Mouse (Mus musculus) midbrain, postnatal 0 days (tissue): ENCODE measurements around the gene Cenpj. TPM values are rescaled to one million over a fixed set of nuclear protein-coding genes. Genes with fewer than 3 reads are reported as not detected.

ENCODE experiments used
- ATAC-seq: fragments of 200-750 bp; cut with Nextera tagmentation; 2 replicates; pipeline ENCODE4 v1.8.0; 2017; ENCODE audit warnings: moderate number of reproducible peaks, mild to moderate bottlenecking, moderate TSS enrichment, moderate library complexity; ENCODE audit not compliant: low FRiP score
- DNase-seq: peaks from one replicate; pipeline ENCODE4 v3.0.0-alpha.2; 2015; ENCODE audit warnings: low spot score
- H3K27ac ChIP-seq: fragments of 300-500 bp; sonication (generic); 2 replicates; pipeline ENCODE4 v1.5.1; 2014; ENCODE audit warnings: low read depth, mild to moderate bottlenecking, low read length, mixed read lengths
- H3K27me3 ChIP-seq: fragments of 300-500 bp; sonication (generic); 2 replicates; pipeline ENCODE4 v1.6.1; 2014; ENCODE audit warnings: low read length, control low read depth, mixed read lengths; ENCODE audit not compliant: insufficient read depth
- H3K36me3 ChIP-seq: fragments of 300-500 bp; sonication (generic); 2 replicates; pipeline ENCODE4 v1.6.1; 2014; ENCODE audit warnings: low read length, control low read depth, mixed read lengths; ENCODE audit not compliant: insufficient read depth
- H3K4me1 ChIP-seq: fragments of 300-500 bp; sonication (generic); 2 replicates; pipeline ENCODE4 v1.6.1; 2014; ENCODE audit warnings: mild to moderate bottlenecking, control low read depth, antibody characterized with exemption, low read length, mixed read lengths; ENCODE audit not compliant: insufficient read depth
- H3K4me2 ChIP-seq: fragments of 300-500 bp; sonication (generic); 2 replicates; pipeline ENCODE4 v1.6.1; 2014; ENCODE audit warnings: low read depth, mild to moderate bottlenecking, low read length, mixed read lengths; ENCODE audit not compliant: poor library complexity, severe bottlenecking
- H3K4me3 ChIP-seq: fragments of 300-500 bp; sonication (generic); 2 replicates; pipeline ENCODE4 v1.5.1; 2014; ENCODE audit warnings: low read depth, mild to moderate bottlenecking, low read length, moderate library complexity
- H3K9ac ChIP-seq: fragments of 300-500 bp; sonication (generic); replicated peaks from 2 replicates; pipeline ENCODE4 v1.6.1; 2014; ENCODE audit warnings: mild to moderate bottlenecking, low read length, moderate library complexity, mixed read lengths; ENCODE audit not compliant: poor library complexity, severe bottlenecking
- H3K9me3 ChIP-seq: fragments of 300-500 bp; sonication (generic); 2 replicates; pipeline ENCODE4 v1.6.1; 2016; ENCODE audit warnings: low read length, control low read depth
- CTCF ChIP-seq: IDR thresholded peaks from 2 replicates; pipeline ENCODE4 v1.5.1; 2016; ENCODE audit warnings: antibody characterized with exemption, mild to moderate bottlenecking
- WGBS: fragments of 180-500 bp; shearing (Covaris S2); extraction: QIAGEN DNeasy Blood & Tissue Kit; methylation state at CpG from one replicate; pipeline ENCODE4 v1.1.7; 2014; 5-methylcytosine and 5-hydroxymethylcytosine counted together
- polyA plus RNA-seq: library from polyadenylated mRNA; unstranded; fragments of >200 nt; fragmentation: Nextera tagmentation; extraction: Ambion mirVana; gene quantifications from 2 replicates; pipeline ENCODE4 v1.2.1, GENCODE M21; 2015
- total RNA-seq: library from RNA; depleted of rRNA; stranded (reverse); fragments of >200 nt; gene quantifications from 2 replicates; pipeline ENCODE4 v1.2.3, GENCODE M21; 2014

Cenpj gene
- total and polyA plus RNA-seq, 2 experiments from 2014 or later = 2.0 to 2.8 TPM

DNA sequence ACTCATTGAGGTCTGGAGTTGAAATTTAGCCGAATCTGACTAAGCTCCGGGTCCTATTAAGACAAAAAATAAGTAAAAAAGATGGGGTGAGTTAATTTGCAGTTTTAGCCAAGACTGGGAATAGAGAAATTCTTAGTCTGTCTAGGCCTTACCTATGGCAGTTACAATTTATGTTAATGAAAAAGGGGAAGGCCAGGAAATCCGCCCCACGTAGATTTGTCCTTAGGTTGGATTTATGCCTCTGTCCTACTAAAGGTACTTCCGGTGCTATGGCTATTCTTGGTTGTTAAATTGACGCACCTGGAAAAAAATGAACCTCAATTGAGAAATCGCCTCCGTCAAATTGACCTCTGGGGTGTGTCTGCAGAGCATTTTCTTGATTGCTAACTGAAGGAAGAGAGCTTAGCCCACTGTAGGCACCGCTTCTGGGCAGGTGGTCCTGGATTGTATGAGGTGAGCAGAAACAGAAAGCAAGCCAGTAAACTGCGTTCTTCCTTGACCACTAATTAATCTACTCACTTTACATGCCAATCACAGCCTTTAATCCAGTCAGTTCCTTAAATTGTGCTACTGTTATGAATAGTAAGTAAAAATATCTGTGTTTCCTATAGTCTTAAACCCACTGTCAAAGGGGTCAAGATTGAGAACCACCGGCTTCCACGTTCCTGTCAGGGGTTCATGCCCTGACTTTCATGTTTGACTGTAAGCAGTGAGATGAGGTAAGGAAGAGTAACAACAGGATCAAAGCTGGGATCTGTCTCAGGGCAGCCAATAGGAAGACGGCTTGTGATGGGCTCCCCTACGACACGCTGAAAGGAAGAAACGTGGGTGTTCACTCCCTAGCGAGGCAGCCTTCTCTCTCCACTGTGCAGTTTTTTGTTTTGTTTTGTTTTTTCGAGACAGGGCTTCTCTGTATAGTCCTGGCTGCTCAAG, 1.0 kb upstream of the Cenpj start:
- Histone ChIP-seq H3K9me3 (no peaks in the 10 kb centered on the region), H3K4me3 (peak overlapping the region; percentile 44; the same call in 1 of the 2 replicates), H3K9ac (no peak overlapping the region), H3K27ac (no peak overlapping the region), H3K27me3 (no peaks in the 10 kb centered on the region), H3K4me1 (no peaks in the 10 kb centered on the region), H3K36me3 (no peaks in the 10 kb centered on the region), H3K4me2 (no peak overlapping the region)
- ATAC-seq = no peak
- DNase-seq = no peak
- TF ChIP-seq CTCF = no peak
- WGBS = 76% methylated on average over 18 of the region's 18 CpGs

DNA sequence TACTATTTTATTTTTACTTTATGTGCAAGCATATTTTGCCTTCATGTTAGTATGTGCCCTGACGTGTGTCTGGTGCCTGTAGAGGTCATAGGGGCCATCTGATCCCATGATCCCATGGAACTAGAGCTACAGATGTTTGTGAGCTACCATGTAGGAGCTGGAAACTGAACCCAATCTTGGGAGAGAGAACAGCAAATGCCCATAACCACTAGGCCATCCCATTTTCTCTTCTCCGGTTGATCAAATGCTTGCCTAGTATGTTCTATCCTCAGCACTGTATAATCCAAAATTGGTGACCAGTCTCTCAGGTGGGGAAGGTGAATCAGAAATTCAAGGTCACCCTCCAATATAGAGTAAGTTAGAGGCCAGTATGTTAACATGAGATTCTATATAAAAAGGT, 2.7 kb downstream of the Cenpj start:
- H3K36me3 ChIP-seq = no peaks in the 10 kb centered on the region
- ATAC-seq = no peak
- H3K27ac ChIP-seq = no peak overlapping the region
- H3K9ac ChIP-seq = no peak overlapping the region
- TF ChIP-seq CTCF = no peak
- DNase-seq = no peak
- 0 out of 2 replicates have a peak, but pooled peaks cover 3% of the 10 kb centered on the region for H3K4me1 ChIP-seq
- peak overlapping the region; percentile 83; the same call in 1 of the 2 replicates for H3K4me3 ChIP-seq
- no peaks in the 10 kb centered on the region for H3K9me3 ChIP-seq
- H3K4me2 ChIP-seq = peak overlapping the region; percentile 85
- 72% methylated on average over 2 of the region's 2 CpGs for WGBS
- no peaks in the 10 kb centered on the region for H3K27me3 ChIP-seq

- H3K27ac ChIP-seq = no peak overlapping the region
- H3K9ac ChIP-seq = peak overlapping the region; percentile 55
- TF ChIP-seq CTCF = no peak; the same call in 1 of the 2 replicates
- 0 out of 2 replicates have a peak, but pooled peaks cover 3% of the 10 kb centered on the region for H3K4me1 ChIP-seq
- peak; percentile 100 for ATAC-seq
- no peaks in the 10 kb centered on the region for H3K27me3 ChIP-seq
- H3K4me2 ChIP-seq = peak overlapping the region; percentile 85
- no peaks in the 10 kb centered on the region for H3K36me3 ChIP-seq
- H3K9me3 ChIP-seq = no peaks in the 10 kb centered on the region
- peak; percentile 98 for DNase-seq
- H3K4me3 ChIP-seq = peak overlapping the region; percentile 83
- WGBS = under 1% methylated on average over 59 of the region's 59 CpGs
Observed at GRCm38 (mm10) chr14:56571310-56572093, 3.7 kb downstream of the Cenpj start.

DNA sequence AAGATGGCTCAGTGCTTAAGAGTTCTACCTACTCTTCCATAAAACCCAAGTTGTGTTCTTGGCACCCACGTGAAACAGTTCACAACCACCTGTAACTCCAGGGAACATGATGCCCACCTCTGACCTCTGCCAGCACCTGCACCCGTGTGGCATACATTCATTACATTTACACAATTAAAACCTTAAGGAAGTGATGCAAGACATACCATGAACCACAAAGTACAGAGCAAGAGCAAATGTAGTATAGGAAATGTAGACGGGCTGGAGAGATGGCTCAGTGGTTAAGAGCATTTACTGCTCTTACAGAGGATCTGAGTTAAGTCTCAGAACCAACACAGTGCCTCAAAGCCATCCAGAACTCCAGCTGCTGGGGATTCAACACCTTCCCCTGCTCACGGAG, 6.2 kb downstream of the Cenpj start:
- no peaks in the 10 kb centered on the region for H3K36me3 ChIP-seq
- ATAC-seq (no peak), DNase-seq (no peak)
- no peak overlapping the region for H3K4me2 ChIP-seq
- 0 out of 2 replicates have a peak, but pooled peaks cover 3% of the 10 kb centered on the region for H3K4me1 ChIP-seq
- no peak for TF ChIP-seq CTCF
- no peak overlapping the region for H3K4me3 ChIP-seq
- H3K9ac ChIP-seq = no peak overlapping the region
- no peaks in the 10 kb centered on the region for H3K9me3 ChIP-seq
- H3K27ac ChIP-seq = no peak overlapping the region
- whole genome bisulfite sequencing = 86% methylated on average over 4 of the region's 4 CpGs
- no peaks in the 10 kb centered on the region for H3K27me3 ChIP-seq

DNA sequence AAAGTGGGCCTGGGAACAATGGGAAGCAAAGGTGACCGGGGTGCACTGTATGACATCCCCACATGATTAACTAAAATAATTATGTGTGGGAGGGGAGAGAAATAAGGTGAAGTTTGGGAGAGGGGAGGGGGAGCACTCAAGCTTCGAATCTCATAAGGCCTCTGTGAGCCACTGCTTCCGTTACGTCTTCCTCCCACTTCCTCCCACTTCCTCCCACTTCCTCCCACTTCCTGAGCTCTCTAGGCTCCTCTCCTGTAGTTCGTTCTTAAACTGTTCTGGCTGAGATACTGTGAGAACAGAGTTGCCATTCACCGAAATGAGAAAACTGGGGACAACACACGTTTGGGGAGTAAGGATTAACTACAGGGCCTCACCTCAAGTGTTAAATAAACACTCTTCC, 7.7 kb downstream of the Cenpj start:
- Histone ChIP-seq H3K4me3 (no peak overlapping the region), H3K27ac (no peak overlapping the region), H3K9me3 (no peaks in the 10 kb centered on the region), H3K4me2 (no peak overlapping the region), H3K9ac (no peak overlapping the region), H3K4me1 (0 out of 2 replicates have a peak, but pooled peaks cover 3% of the 10 kb centered on the region), H3K36me3 (peaks cover 6% of the 10 kb centered on the region), H3K27me3 (no peaks in the 10 kb centered on the region)
- ATAC-seq = no peak
- 78% methylated on average over 7 of the region's 7 CpGs for WGBS
- TF ChIP-seq CTCF = no peak
- no peak for DNase-seq
